Mouse (Mus musculus) lung, postnatal 0 days (tissue): ENCODE data around the gene Ano10.

Experiments used
- CTCF ChIP-seq: IDR thresholded peaks from 2 replicates; pipeline ENCODE4 v1.5.1; 2016; ENCODE audit warnings: antibody characterized with exemption, mild to moderate bottlenecking
- EP300 ChIP-seq: IDR thresholded peaks from 2 replicates; pipeline ENCODE4 v1.6.1; 2016; ENCODE audit warnings: antibody characterized with exemption, mild to moderate bottlenecking, control low read depth

DNA sequence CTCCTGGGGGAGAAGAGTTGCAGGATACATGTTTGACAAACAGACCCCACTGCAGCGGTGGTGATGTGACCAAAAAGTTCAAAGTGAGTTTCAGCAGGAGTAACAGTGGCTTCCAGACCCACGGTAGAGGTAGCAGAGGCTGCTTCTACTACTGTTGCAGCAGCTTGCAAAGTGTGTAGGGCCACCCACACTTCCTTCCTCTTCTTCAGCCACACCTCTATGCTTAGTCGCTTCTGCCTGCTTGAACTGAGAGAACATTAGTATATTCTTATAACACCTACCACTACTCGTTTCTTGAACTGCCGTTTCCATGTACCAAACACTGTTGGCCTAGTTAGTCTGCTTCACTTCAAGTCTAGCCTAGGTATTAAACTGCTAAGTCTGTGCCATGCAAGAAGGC is 165.5 kb downstream of the Ano10 start:
- TF ChIP-seq CTCF = no peak
- no peak for TF ChIP-seq EP300
